Mouse (Mus musculus) adrenal gland, postnatal 14 days (tissue): ENCODE measurements at regions not wholly inside any gene's neighbourhood (a gene's known extent, or its start where the extent isn't known, plus 50 kb on each side); places are given as distances from the start of the nearest gene placed in this dataset.
"Not testable (repeated sequence)": the region's sequence is repeated elsewhere in the genome, so short reads cannot be mapped to it uniquely, and the experiment has no call there.

Experiments used
- DNase-seq: peaks from one replicate; pipeline ENCODE4 v3.0.0; 2021; ENCODE audit warnings: mixed read lengths

- DNase-seq: not testable (repeated sequence)
These were observed 74.2 kb upstream of the Cdh13 start for GRCm38 (mm10) chr8:118209301-118209700.

GRCm38 (mm10) chr8:118190866-118191265 is 92.7 kb upstream of the Cdh13 start:
- no peak for DNase-seq

GRCm38 (mm10) chr8:118189226-118189625 is 94.3 kb upstream of the Cdh13 start:
- no peak for DNase-seq

GRCm38 (mm10) chr8:118169001-118169413 is 114.5 kb upstream of the Cdh13 start:
- DNase-seq: no peak

- no peak for DNase-seq
These were observed 121.4 kb upstream of the Cdh13 start for GRCm38 (mm10) chr8:118162171-118162570.

GRCm38 (mm10) chr8:118147359-118148205 is 136.0 kb upstream of the Cdh13 start:
- DNase-seq: no peak

GRCm38 (mm10) chr8:118144546-118144945 is 139.0 kb upstream of the Cdh13 start:
- DNase-seq: no peak

- DNase-seq: peak; percentile 7
These were observed 141.2 kb upstream of the Cdh13 start for GRCm38 (mm10) chr8:118142311-118142710.

- DNase-seq: peak; percentile 37
These were observed 143.6 kb upstream of the Cdh13 start for GRCm38 (mm10) chr8:118139928-118140327.

GRCm38 (mm10) chr8:118137846-118138245 is 145.7 kb upstream of the Cdh13 start:
- no peak for DNase-seq

- no peak for DNase-seq
These were observed 158.5 kb upstream of the Cdh13 start for GRCm38 (mm10) chr8:118124993-118125392.

GRCm38 (mm10) chr8:118114253-118114652 is 169.3 kb upstream of the Cdh13 start:
- DNase-seq: no peak

- peak; percentile 8 for DNase-seq
These were observed 179.0 kb upstream of the Cdh13 start for GRCm38 (mm10) chr8:118104464-118105050.

GRCm38 (mm10) chr8:118101346-118101745 is 182.2 kb upstream of the Cdh13 start:
- DNase-seq: no peak

GRCm38 (mm10) chr8:118062736-118063135 is 220.8 kb upstream of the Cdh13 start:
- no peak for DNase-seq

- no peak for DNase-seq
These were observed 226.8 kb upstream of the Cdh13 start for GRCm38 (mm10) chr8:118056781-118057180.

- DNase-seq: no peak
These were observed 228.0 kb upstream of the Cdh13 start for GRCm38 (mm10) chr8:118055536-118055935.

GRCm38 (mm10) chr8:118050386-118050785 is 233.1 kb upstream of the Cdh13 start:
- no peak for DNase-seq

- no peak for DNase-seq
These were observed 240.6 kb upstream of the Mphosph6 start for GRCm38 (mm10) chr8:118042253-118042860.

- DNase-seq: no peak
These were observed 239.5 kb upstream of the Mphosph6 start for GRCm38 (mm10) chr8:118041253-118041652.

- DNase-seq: no peak
These were observed 236.1 kb upstream of the Mphosph6 start for GRCm38 (mm10) chr8:118037801-118038200.

GRCm38 (mm10) chr8:118034051-118034450 is 232.3 kb upstream of the Mphosph6 start:
- DNase-seq: no peak

GRCm38 (mm10) chr8:118031406-118031805 is 229.7 kb upstream of the Mphosph6 start:
- no peak for DNase-seq
